Mouse (Mus musculus): ENCODE measurements around the gene Gm21870. TPM values are rescaled to one million over a fixed set of nuclear protein-coding genes. Genes with fewer than 3 reads are reported as not detected.

Gene Gm21870
- not detected in 2 replicates for total RNA-seq (2023)

GRCm38 (mm10) chrX:33986716-33987115, at the start of gene Gm21870:
Gene Gm21870, minus strand, starts transcription at chrX:33986816.

GRCm38 (mm10) chrX:33956440-33956839, 30.2 kb downstream of the Gm21870 start, which contains the start of gene Btbd35f6:
Gene Btbd35f6, minus strand, starts transcription at chrX:33956540.

Other genes starting within 250 kb of the Gm21870 start
- gene Btbd35f6, start 30.3 kb downstream of the Gm21870 start, total RNA-seq (2023): not detected in 2 replicates
- gene Btbd35f9, start 174.7 kb upstream of the Gm21870 start, total RNA-seq (2023): not detected in 2 replicates